In the genomic region with DNA sequence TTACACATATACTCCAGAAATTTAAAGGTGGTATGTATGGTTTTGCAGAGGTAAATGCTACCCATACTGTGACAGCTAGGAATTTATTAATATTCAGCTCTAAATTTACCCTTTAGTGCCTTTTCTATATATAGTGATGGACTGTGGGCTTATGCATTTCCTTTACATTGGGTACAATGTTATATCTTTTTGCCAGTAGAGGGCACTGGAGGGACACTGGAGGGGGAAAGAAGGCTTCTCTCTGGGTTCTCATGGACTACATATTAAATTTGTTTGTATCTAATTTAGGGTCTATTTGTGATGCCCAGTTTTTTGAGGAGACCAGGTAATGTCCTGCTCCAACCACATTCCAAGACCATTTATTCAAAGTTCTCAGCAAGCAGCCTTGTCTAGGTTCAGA, we compare ENCODE assay signal across 9 mouse cellular contexts.
DNase-seq lines count a peak whose midpoint lies in the region; ATAC-seq and TF ChIP-seq lines count a peak whose summit lies in the region.
"Had no signal": no experiment of that assay in that cellular context is flagged by ENCODE, and none has a peak within 500 bp of the region (broad histone marks: within the 10 kb centered on the region; RNA-seq: fewer than 3 reads in every experiment).

No protein-coding gene starts in this region.

- no peaks in the 10 kb centered on the region for H3K4me1 ChIP-seq in forebrain, postnatal 0 days (ENCODE audit: insufficient read depth)
- no peaks in the 10 kb centered on the region for H3K4me1 ChIP-seq in forebrain, embryonic 12.5 days
- no peaks in the 10 kb centered on the region for H3K4me1 ChIP-seq in lung, postnatal 0 days (ENCODE audit: insufficient read depth, low read depth, low read length)

- peak; percentile 59 for TF ChIP-seq CTCF in forebrain, postnatal 0 days (IDR thresholded peaks at IDR 0.05; ENCODE audit: low read depth)
- TF ChIP-seq CTCF in lung, postnatal 0 days (IDR thresholded peaks at IDR 0.05), result peak; percentile 62

- no peak for ATAC-seq in forebrain, postnatal 0 days
- no peak for ATAC-seq in forebrain, embryonic 12.5 days (ENCODE audit: low FRiP score)
- no peak for ATAC-seq in lung, postnatal 0 days

- no peak overlapping the region for H3K4me2 ChIP-seq in forebrain, postnatal 0 days (ENCODE audit: low read depth)
- no peak overlapping the region for H3K4me2 ChIP-seq in forebrain, embryonic 12.5 days
- H3K4me2 ChIP-seq in lung, postnatal 0 days (replicated peaks; ENCODE audit: low read depth, low read length), result no peak overlapping the region

- peak; percentile 13 for DNase-seq in forebrain, postnatal 0 days
- peak; percentile 34 for DNase-seq in lung, postnatal 0 days (ENCODE audit: low spot score)
- DNase-seq in lung, adult 18-20 months, result no peak
- DNase-seq in c-Kit-positive CD71-negative TER-119-negative erythroid progenitor cells, embryonic 14.5 days (ENCODE audit: low read depth), result peak; percentile 3
- DNase-seq in naive thymus-derived CD4-positive, alpha-beta T cell, adult 2 months (ENCODE audit: low read depth), result peak; percentile 0
- DNase-seq in spleen, postnatal 4 days (ENCODE audit: low spot score in 2 of 2), result no peak
- no peak for DNase-seq in spleen, adult 12 weeks (ENCODE audit: low spot score)
- DNase-seq: heart, postnatal 14 days had no signal

- H3K9me3 ChIP-seq in forebrain, postnatal 0 days (ENCODE audit: low read length), result no peaks in the 10 kb centered on the region
- H3K9me3 ChIP-seq in forebrain, embryonic 12.5 days, result no peaks in the 10 kb centered on the region
- no peaks in the 10 kb centered on the region for H3K9me3 ChIP-seq in lung, postnatal 0 days (ENCODE audit: low read length)

- H3K9ac ChIP-seq in forebrain, postnatal 0 days, result no peak overlapping the region
- H3K9ac ChIP-seq in forebrain, embryonic 12.5 days, result no peak overlapping the region
- no peak overlapping the region for H3K9ac ChIP-seq in lung, postnatal 0 days (replicated peaks; ENCODE audit: low read depth)

- H3K4me3 ChIP-seq in forebrain, postnatal 0 days (ENCODE audit: low read depth, low read length), result no peak overlapping the region
- H3K4me3 ChIP-seq in forebrain, embryonic 12.5 days (replicated peaks), result no peak overlapping the region
- no peak overlapping the region for H3K4me3 ChIP-seq in lung, postnatal 0 days (ENCODE audit: low read depth, low read length)

- no peaks in the 10 kb centered on the region for H3K36me3 ChIP-seq in forebrain, postnatal 0 days (ENCODE audit: insufficient read depth)
- no peaks in the 10 kb centered on the region for H3K36me3 ChIP-seq in forebrain, embryonic 12.5 days (replicated peaks)
- no peaks in the 10 kb centered on the region for H3K36me3 ChIP-seq in lung, postnatal 0 days (ENCODE audit: insufficient read depth, low read length)

- no peak overlapping the region for H3K27ac ChIP-seq in forebrain, postnatal 0 days (ENCODE audit: low read depth, low read length)
- no peak overlapping the region for H3K27ac ChIP-seq in forebrain, embryonic 12.5 days
- no peak overlapping the region for H3K27ac ChIP-seq in lung, postnatal 0 days (ENCODE audit: low read length)

- no peaks in the 10 kb centered on the region for H3K27me3 ChIP-seq in forebrain, postnatal 0 days (ENCODE audit: insufficient read depth, low read length)
- no peaks in the 10 kb centered on the region for H3K27me3 ChIP-seq in forebrain, embryonic 12.5 days
- H3K27me3 ChIP-seq in lung, postnatal 0 days (replicated peaks; ENCODE audit: insufficient read depth, low read length), result no peaks in the 10 kb centered on the region

- no peak for TF ChIP-seq EP300 in lung, postnatal 0 days (IDR thresholded peaks at IDR 0.05)

Comparison
In these comparisons a context has a peak if more than half of its experiments do, and no peak if none do; other contexts are left out.
1. DNase-seq: peak in forebrain, postnatal 0 days (single experiment), lung, postnatal 0 days (single experiment), c-Kit-positive CD71-negative TER-119-negative erythroid progenitor cells, embryonic 14.5 days (single experiment) and naive thymus-derived CD4-positive, alpha-beta T cell, adult 2 months (single experiment); none in lung, adult 18-20 months (0 of 2), spleen, postnatal 4 days (0 of 2) and spleen, adult 12 weeks (single experiment).